1 mouse cellular context compared by ENCODE assay signal in the genomic region with DNA sequence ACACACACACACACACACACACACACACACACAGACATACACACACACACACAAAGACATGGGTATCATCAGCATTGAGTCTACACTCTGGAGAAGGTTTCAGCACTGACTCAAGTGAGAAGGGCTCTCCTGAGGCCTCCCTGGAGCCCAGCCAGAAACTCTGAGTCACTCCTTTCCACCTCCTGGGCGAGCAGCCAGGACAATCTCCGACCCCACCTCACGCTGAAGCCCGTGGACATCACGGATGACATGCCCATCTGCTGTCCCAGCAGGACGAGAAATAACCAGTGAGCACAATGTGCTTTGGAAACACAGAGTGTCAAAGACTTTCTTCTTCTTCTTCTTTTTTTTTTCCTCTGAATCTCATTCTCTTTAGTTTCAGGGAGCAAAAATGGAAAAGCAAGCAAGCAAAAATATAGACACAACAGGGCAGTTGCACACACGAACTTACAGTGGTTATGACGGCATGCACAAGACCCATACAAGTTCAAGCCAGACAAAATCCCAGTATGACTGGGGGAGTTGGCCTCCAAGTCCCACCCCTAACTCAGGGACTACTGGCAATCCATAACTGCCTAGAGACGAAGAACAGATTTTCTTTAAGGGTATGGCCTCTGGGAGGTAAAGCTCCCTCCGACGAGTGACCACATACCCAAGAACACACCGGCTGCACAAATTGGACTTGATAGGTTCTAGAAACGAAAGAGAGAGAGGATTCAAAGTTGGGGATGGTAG.
TF ChIP-seq lines count a peak whose summit lies in the region.

No protein-coding gene starts in this region.

TF ChIP-seq in MEL, 35 proteins besides CTCF, POLR2A, EP300 and RAD21 (continued from another document):
- no peak for TF ChIP-seq CHD2 (IDR thresholded peaks at IDR 0.05; ENCODE audit: low read length)
- TF ChIP-seq TBP (IDR thresholded peaks at IDR 0.05; ENCODE audit: low read depth, low read length), result no peak
- TF ChIP-seq JUND (IDR thresholded peaks at IDR 0.05; ENCODE audit: low read depth, low read length), result no peak
- no peak for TF ChIP-seq ZMIZ1 (IDR thresholded peaks at IDR 0.05; ENCODE audit: low read depth, low read length)
- no peak for TF ChIP-seq RCOR1 (IDR thresholded peaks at IDR 0.05; ENCODE audit: low read depth, low read length)
- no peak for TF ChIP-seq E2F4 (IDR thresholded peaks at IDR 0.05; ENCODE audit: borderline replicate concordance, low read depth, low read length)
- no peak for TF ChIP-seq BHLHE40 (IDR thresholded peaks at IDR 0.05; ENCODE audit: borderline replicate concordance, low read depth, low read length)
- no peak for TF ChIP-seq GABPA (IDR thresholded peaks at IDR 0.05; ENCODE audit: low read depth, low read length)
- no peak for TF ChIP-seq MYB (IDR thresholded peaks at IDR 0.05; ENCODE audit: low read depth, low read length)
- no peak for TF ChIP-seq MXI1 (IDR thresholded peaks at IDR 0.05; ENCODE audit: low read depth, low read length)
- TF ChIP-seq ETS1 (IDR thresholded peaks at IDR 0.05; ENCODE audit: low read depth, low read length), result no peak
- TF ChIP-seq KAT2A (conservative IDR thresholded peaks at IDR 0.05; ENCODE audit: low read depth, low read length), result no peak
- TF ChIP-seq ZNF384 (IDR thresholded peaks at IDR 0.05; ENCODE audit: low read depth, low read length), result no peak
TF ChIP-seq in MEL: peak in this region for 0.
